Mouse (Mus musculus) frontal cortex, postnatal 10 days (tissue): ENCODE results near the gene Lhfpl2.

Experiments
- DNase-seq, 2 experiments: peaks; one replicate each; pipeline ENCODE4 v3.0.0; 2022; ENCODE audit warnings: low spot score in 2 of 2, mixed read lengths in 1 of 2

Gene Lhfpl2

GRCm38 (mm10) chr13:94066626-94067275, 9.2 kb downstream of the Lhfpl2 start:
- DNase-seq, result no peak

GRCm38 (mm10) chr13:94068308-94068707, 10.7 kb downstream of the Lhfpl2 start:
- no peak for DNase-seq

GRCm38 (mm10) chr13:94069421-94070307, 12.1 kb downstream of the Lhfpl2 start:
- no peak for DNase-seq

GRCm38 (mm10) chr13:94070308-94070619, 12.7 kb downstream of the Lhfpl2 start:
- no peak for DNase-seq

- no peak for DNase-seq
These were observed 13.3 kb downstream of the Lhfpl2 start for GRCm38 (mm10) chr13:94070927-94071326.

GRCm38 (mm10) chr13:94073046-94073715, 15.6 kb downstream of the Lhfpl2 start:
- DNase-seq, result no peak

- no peak for DNase-seq
These were observed 16.1 kb downstream of the Lhfpl2 start for GRCm38 (mm10) chr13:94073716-94074115.

GRCm38 (mm10) chr13:94075181-94075580, 17.6 kb downstream of the Lhfpl2 start:
- DNase-seq, result no peak

- DNase-seq, result no peak
These were observed 19.8 kb downstream of the Lhfpl2 start for GRCm38 (mm10) chr13:94077136-94078018.

GRCm38 (mm10) chr13:94083196-94083595, 25.6 kb downstream of the Lhfpl2 start:
- no peak for DNase-seq

- DNase-seq, result no peak
These were observed 26.9 kb downstream of the Lhfpl2 start for GRCm38 (mm10) chr13:94084220-94085126.

- DNase-seq, result no peak
These were observed 28.7 kb downstream of the Lhfpl2 start for GRCm38 (mm10) chr13:94086090-94086808.

- no peak for DNase-seq
These were observed 29.5 kb downstream of the Lhfpl2 start for GRCm38 (mm10) chr13:94087061-94087460.

GRCm38 (mm10) chr13:94088788-94089187, 31.2 kb downstream of the Lhfpl2 start:
- no peak for DNase-seq

GRCm38 (mm10) chr13:94089286-94089685, 31.7 kb downstream of the Lhfpl2 start:
- DNase-seq, result no peak

GRCm38 (mm10) chr13:94091366-94091765, 33.8 kb downstream of the Lhfpl2 start:
- no peak for DNase-seq

- DNase-seq, result no peak
These were observed 36.6 kb downstream of the Lhfpl2 start for GRCm38 (mm10) chr13:94094176-94094575.

GRCm38 (mm10) chr13:94094625-94095024, 37.0 kb downstream of the Lhfpl2 start:
- DNase-seq, result no peak

GRCm38 (mm10) chr13:94095202-94095601, 37.6 kb downstream of the Lhfpl2 start:
- DNase-seq, result no peak

- DNase-seq, result no peak
These were observed 40.1 kb downstream of the Lhfpl2 start for GRCm38 (mm10) chr13:94097667-94098066.
